Mouse (Mus musculus): ENCODE results near the gene Alox12. TPM values are rescaled to one million over a fixed set of nuclear protein-coding genes. Genes with fewer than 3 reads are reported as not detected.
A peak's percentile ranks its signal among the peaks of the same experiment; 100 is the strongest.

Gene Alox12
- polyA plus RNA-seq, 1 experiment from 2014 or later = 3.8 TPM

- Histone ChIP-seq H3K27ac (no peak overlapping the region), H3K36me3 (ENCODE audit: insufficient read depth, low read length) (no peaks in the 10 kb centered on the region), H3K4me1 (replicated peaks; ENCODE audit: insufficient read depth, low read length) (no peaks in the 10 kb centered on the region), H3K9me3 (replicated peaks; ENCODE audit: low read length) (no peaks in the 10 kb centered on the region), H3K9ac (ENCODE audit: low read depth, low read length) (no peak overlapping the region), H3K4me3 (replicated peaks; ENCODE audit: low read depth, low read length) (no peak overlapping the region), H3K27me3 (ENCODE audit: insufficient read depth, low read length) (no peaks in the 10 kb centered on the region), H3K4me2 (ENCODE audit: low read length) (no peak overlapping the region)
- 49% methylated on average over 6 of the region's 6 CpGs for WGBS
- TF ChIP-seq CTCF (IDR thresholded peaks at IDR 0.05; ENCODE audit: low read depth) = no peak
- no peak for ATAC-seq (replicated peaks; ENCODE audit: low FRiP score, low read depth)
- no peak for DNase-seq (ENCODE audit: low spot score)
Observed at GRCm38 (mm10) chr11:70289236-70289635, 34.1 kb upstream of the Alox12 start.

- DNase-seq (ENCODE audit: low spot score) (no peak), ATAC-seq (replicated peaks; ENCODE audit: low FRiP score, low read depth) (no peak)
- TF ChIP-seq CTCF (IDR thresholded peaks at IDR 0.05; ENCODE audit: low read depth) = no peak
- WGBS = 80% methylated on average over 10 of the region's 10 CpGs
- Histone ChIP-seq H3K4me2 (ENCODE audit: low read length) (no peak overlapping the region), H3K36me3 (ENCODE audit: insufficient read depth, low read length) (no peaks in the 10 kb centered on the region), H3K4me1 (replicated peaks; ENCODE audit: insufficient read depth, low read length) (no peaks in the 10 kb centered on the region), H3K4me3 (replicated peaks; ENCODE audit: low read depth, low read length) (no peak overlapping the region), H3K27ac (no peak overlapping the region), H3K9ac (ENCODE audit: low read depth, low read length) (no peak overlapping the region), H3K27me3 (ENCODE audit: insufficient read depth, low read length) (no peaks in the 10 kb centered on the region), H3K9me3 (replicated peaks; ENCODE audit: low read length) (no peaks in the 10 kb centered on the region)
Observed at GRCm38 (mm10) chr11:70288102-70288501, 32.9 kb upstream of the Alox12 start.

GRCm38 (mm10) chr11:70285686-70286085, 30.5 kb upstream of the Alox12 start:
- Histone ChIP-seq H3K4me1 (replicated peaks; ENCODE audit: insufficient read depth, low read length) (no peaks in the 10 kb centered on the region), H3K9me3 (replicated peaks; ENCODE audit: low read length) (no peaks in the 10 kb centered on the region), H3K36me3 (ENCODE audit: insufficient read depth, low read length) (no peaks in the 10 kb centered on the region), H3K9ac (ENCODE audit: low read depth, low read length) (no peak overlapping the region), H3K4me3 (replicated peaks; ENCODE audit: low read depth, low read length) (no peak overlapping the region), H3K4me2 (ENCODE audit: low read length) (no peak overlapping the region), H3K27ac (no peak overlapping the region), H3K27me3 (ENCODE audit: insufficient read depth, low read length) (no peaks in the 10 kb centered on the region)
- no peak for TF ChIP-seq CTCF (IDR thresholded peaks at IDR 0.05; ENCODE audit: low read depth)
- ATAC-seq (replicated peaks; ENCODE audit: low FRiP score, low read depth) (no peak), DNase-seq (ENCODE audit: low spot score) (no peak)
- 74% methylated on average over 5 of the region's 5 CpGs for WGBS

DNA sequence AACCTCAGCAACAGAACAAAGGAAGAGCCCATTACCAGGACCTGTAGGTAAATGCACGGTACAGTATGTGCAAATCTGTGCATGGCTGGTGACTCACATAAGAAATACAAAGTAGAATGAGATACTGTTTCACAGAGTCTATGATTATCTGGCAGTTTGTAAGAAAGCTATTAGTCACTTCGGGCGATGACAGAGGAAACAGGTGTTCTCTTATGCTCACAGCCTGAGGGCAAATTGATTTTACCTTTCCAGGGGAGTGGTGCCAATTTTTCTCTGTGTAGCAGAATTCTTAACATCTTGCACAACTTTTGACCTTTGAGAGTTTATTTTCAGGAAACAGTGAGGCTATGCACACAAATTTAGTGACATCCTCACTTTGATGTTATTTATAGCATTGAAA, 29.6 kb upstream of the Alox12 start:
- H3K27me3 ChIP-seq (ENCODE audit: insufficient read depth, low read length) = no peaks in the 10 kb centered on the region
- DNase-seq (ENCODE audit: low spot score) (peak; percentile 32), ATAC-seq (replicated peaks; ENCODE audit: low FRiP score, low read depth) (no peak)
- WGBS = 72% methylated on average over 3 of the region's 3 CpGs
- no peak overlapping the region for H3K27ac ChIP-seq
- no peaks in the 10 kb centered on the region for H3K36me3 ChIP-seq (ENCODE audit: insufficient read depth, low read length)
- H3K9me3 ChIP-seq (replicated peaks; ENCODE audit: low read length) = no peaks in the 10 kb centered on the region
- no peak overlapping the region for H3K4me2 ChIP-seq (ENCODE audit: low read length)
- H3K9ac ChIP-seq (ENCODE audit: low read depth, low read length) = no peak overlapping the region
- H3K4me1 ChIP-seq (replicated peaks; ENCODE audit: insufficient read depth, low read length) = no peaks in the 10 kb centered on the region
- TF ChIP-seq CTCF (IDR thresholded peaks at IDR 0.05; ENCODE audit: low read depth) = no peak
- no peak overlapping the region for H3K4me3 ChIP-seq (replicated peaks; ENCODE audit: low read depth, low read length)

DNA sequence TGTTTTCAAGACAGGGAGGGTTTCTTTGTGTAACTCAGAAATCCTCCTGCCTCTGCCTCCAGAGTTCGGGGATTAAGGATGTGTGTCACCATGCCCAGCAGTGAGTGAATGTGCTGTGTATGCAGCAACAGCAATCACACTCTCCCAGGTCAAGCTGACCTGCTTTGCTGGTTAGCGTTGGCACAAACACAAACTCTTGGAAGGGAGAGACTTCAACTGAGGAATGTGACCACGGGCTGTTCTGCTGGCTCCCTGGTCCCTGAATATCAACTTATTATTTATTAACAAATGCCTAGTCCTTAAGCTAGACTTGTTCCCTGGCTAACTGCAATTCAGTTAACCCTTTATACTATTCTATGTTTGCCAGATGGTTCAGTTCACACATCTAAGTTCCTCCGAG, 28.5 kb upstream of the Alox12 start:
- no peaks in the 10 kb centered on the region for H3K9me3 ChIP-seq (replicated peaks; ENCODE audit: low read length)
- no peak for DNase-seq (ENCODE audit: low spot score)
- 60% methylated on average over 4 of the region's 4 CpGs for WGBS
- ATAC-seq (replicated peaks; ENCODE audit: low FRiP score, low read depth) = no peak
- H3K36me3 ChIP-seq (ENCODE audit: insufficient read depth, low read length) = no peaks in the 10 kb centered on the region
- no peak overlapping the region for H3K27ac ChIP-seq
- no peak for TF ChIP-seq CTCF (IDR thresholded peaks at IDR 0.05; ENCODE audit: low read depth)
- H3K4me1 ChIP-seq (replicated peaks; ENCODE audit: insufficient read depth, low read length) = no peaks in the 10 kb centered on the region
- H3K9ac ChIP-seq (ENCODE audit: low read depth, low read length) = no peak overlapping the region
- H3K4me2 ChIP-seq (ENCODE audit: low read length) = no peak overlapping the region
- H3K4me3 ChIP-seq (replicated peaks; ENCODE audit: low read depth, low read length) = no peak overlapping the region
- H3K27me3 ChIP-seq (ENCODE audit: insufficient read depth, low read length) = no peaks in the 10 kb centered on the region

DNA sequence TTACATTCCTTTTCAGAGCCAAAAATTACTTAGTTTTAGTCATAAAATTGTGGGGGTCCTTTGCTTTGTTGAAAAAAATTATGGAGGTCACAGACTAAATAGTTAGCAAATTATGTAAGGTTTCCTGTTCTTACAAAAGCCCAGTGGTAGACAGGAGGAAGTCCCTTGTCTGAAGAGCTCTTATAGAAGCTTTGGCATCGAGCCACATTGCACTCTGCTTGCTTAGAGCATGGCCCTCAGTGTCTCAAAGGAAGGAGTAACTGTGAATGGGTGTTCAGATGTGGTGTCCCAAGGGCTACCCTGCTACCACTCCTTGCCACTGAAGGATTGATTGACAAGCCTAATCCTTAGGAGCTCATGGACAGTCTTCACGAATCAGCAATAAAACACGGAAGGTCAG, 25.3 kb upstream of the Alox12 start:
- TF ChIP-seq CTCF (IDR thresholded peaks at IDR 0.05; ENCODE audit: low read depth) = no peak
- Histone ChIP-seq H3K9ac (ENCODE audit: low read depth, low read length) (no peak overlapping the region), H3K4me2 (ENCODE audit: low read length) (no peak overlapping the region), H3K4me1 (replicated peaks; ENCODE audit: insufficient read depth, low read length) (no peaks in the 10 kb centered on the region), H3K36me3 (ENCODE audit: insufficient read depth, low read length) (no peaks in the 10 kb centered on the region), H3K9me3 (replicated peaks; ENCODE audit: low read length) (no peaks in the 10 kb centered on the region), H3K27me3 (ENCODE audit: insufficient read depth, low read length) (no peaks in the 10 kb centered on the region), H3K4me3 (replicated peaks; ENCODE audit: low read depth, low read length) (no peak overlapping the region), H3K27ac (no peak overlapping the region)
- 54% methylated on average over 3 of the region's 3 CpGs for WGBS
- DNase-seq (ENCODE audit: low spot score) (peak; percentile 75), ATAC-seq (replicated peaks; ENCODE audit: low FRiP score, low read depth) (no peak)

- no peaks in the 10 kb centered on the region for H3K9me3 ChIP-seq (replicated peaks; ENCODE audit: low read length)
- no peaks in the 10 kb centered on the region for H3K36me3 ChIP-seq (ENCODE audit: insufficient read depth, low read length)
- H3K27me3 ChIP-seq (ENCODE audit: insufficient read depth, low read length) = no peaks in the 10 kb centered on the region
- DNase-seq (ENCODE audit: low spot score) (no peak), ATAC-seq (replicated peaks; ENCODE audit: low FRiP score, low read depth) (no peak)
- no peak overlapping the region for H3K4me2 ChIP-seq (ENCODE audit: low read length)
- TF ChIP-seq CTCF (IDR thresholded peaks at IDR 0.05; ENCODE audit: low read depth) = no peak
- no peak overlapping the region for H3K27ac ChIP-seq
- no peak overlapping the region for H3K9ac ChIP-seq (ENCODE audit: low read depth, low read length)
- no peak overlapping the region for H3K4me3 ChIP-seq (replicated peaks; ENCODE audit: low read depth, low read length)
- 78% methylated on average over 3 of the region's 3 CpGs for WGBS
- H3K4me1 ChIP-seq (replicated peaks; ENCODE audit: insufficient read depth, low read length) = no peaks in the 10 kb centered on the region
Observed at GRCm38 (mm10) chr11:70278961-70279360, 23.8 kb upstream of the Alox12 start.

Measured in kidney, postnatal 0 days (tissue).